Mouse (Mus musculus): ENCODE results near the gene Tmem106a.
"Not testable (repeated sequence)": the region's sequence is repeated elsewhere in the genome, so short reads cannot be mapped to it uniquely, and the experiment has no call there.

DNA sequence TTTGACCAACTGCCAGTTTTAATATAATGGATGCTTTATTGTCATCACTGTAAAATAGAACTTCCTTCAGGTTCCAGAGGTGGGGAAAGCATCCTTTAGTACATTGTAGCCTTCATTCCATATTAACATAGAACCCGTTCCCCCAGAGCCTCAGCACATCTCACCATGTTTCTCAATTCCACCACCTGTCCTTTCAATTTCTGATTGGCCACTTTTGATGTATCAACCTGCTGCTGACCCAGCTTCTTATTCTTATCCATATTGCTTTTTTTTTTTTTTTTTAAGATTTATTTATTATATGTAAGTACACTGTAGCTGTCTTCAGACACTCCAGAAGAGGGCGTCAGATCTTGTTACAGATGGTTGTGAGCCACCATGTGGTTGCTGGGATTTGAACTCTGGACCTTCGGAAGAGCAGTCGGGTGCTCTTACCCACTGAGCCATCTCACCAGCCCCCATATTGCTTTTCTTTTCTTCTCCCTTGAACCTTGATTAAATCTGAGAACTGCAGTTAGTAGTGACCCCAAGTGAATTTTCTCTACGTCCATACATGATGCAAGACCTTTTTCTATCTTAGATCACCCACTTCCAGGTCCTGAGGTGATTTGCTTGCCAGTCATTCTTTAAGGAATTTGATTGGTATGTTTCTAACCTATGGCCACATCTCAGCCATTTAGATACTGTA, 46.8 kb downstream of the Tmem106a start:
- not testable (repeated sequence) for TF ChIP-seq POLR2A (IDR thresholded peaks at IDR 0.05; ENCODE audit: borderline replicate concordance, insufficient read depth, low read length); CTCF (IDR thresholded peaks at IDR 0.05; ENCODE audit: borderline replicate concordance, insufficient read depth, low read depth, low read length)

All from cerebellum, adult 2 months (tissue).